Mouse (Mus musculus): ENCODE results near the gene Gucd1. TPM values are rescaled to one million over a fixed set of nuclear protein-coding genes. Genes with fewer than 3 reads are reported as not detected.
"Not testable (repeated sequence)": the region's sequence is repeated elsewhere in the genome, so short reads cannot be mapped to it uniquely, and the experiment has no call there.

Gene Gucd1
- polyA plus RNA-seq, 2 experiments, result 34.0 to 39.2 TPM

DNA sequence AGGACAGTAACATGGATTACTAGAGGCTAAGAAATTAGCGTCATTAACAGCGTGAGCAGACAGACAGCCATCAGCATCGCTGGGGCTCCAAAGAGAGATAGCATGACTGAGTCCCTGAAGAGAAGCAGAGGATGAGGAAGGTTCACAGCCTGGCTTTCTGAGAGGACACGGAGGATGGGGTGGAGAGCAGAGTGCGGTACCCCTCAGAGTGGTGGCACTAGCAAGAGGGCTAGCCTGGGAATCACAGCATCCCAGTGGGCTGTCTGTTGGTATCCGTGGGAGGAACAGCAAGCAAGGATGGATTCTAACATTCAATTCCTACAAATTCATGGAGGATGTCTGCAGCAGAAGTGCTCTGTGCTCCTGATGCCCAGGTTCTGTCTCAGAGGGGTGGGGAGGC is 33.7 kb downstream of the Gucd1 start:
- Histone ChIP-seq H3K27me3 (ENCODE audit: control insufficient read depth, insufficient read depth, low read length) (no peaks in the 10 kb centered on the region), H3K36me3 (ENCODE audit: control insufficient read depth, insufficient read depth, low read length) (no peaks in the 10 kb centered on the region), H3K9ac (ENCODE audit: low read depth, low read length, severe bottlenecking) (no peak overlapping the region), H3K4me1 (ENCODE audit: control insufficient read depth, insufficient read depth, low read length) (no peaks in the 10 kb centered on the region), H3K27ac (replicated peaks; ENCODE audit: low read depth, low read length) (no peak overlapping the region), H3K4me3 (replicated peaks; ENCODE audit: low read length) (no peak overlapping the region), H3K4me2 (replicated peaks; ENCODE audit: low read depth, low read length, severe bottlenecking) (no peak overlapping the region), H3K9me3 (ENCODE audit: control insufficient read depth, low read length) (no peaks in the 10 kb centered on the region)
- WGBS, result 81% methylated on average over 6 of the region's 6 CpGs
- DNase-seq (ENCODE audit: low spot score), result no peak
- no peak for ATAC-seq (ENCODE audit: low FRiP score, low read depth)
- TF ChIP-seq POLR2A (IDR thresholded peaks at IDR 0.05; ENCODE audit: borderline replicate concordance, extremely low read depth, insufficient read depth, insufficient read length), result no peak

GRCm38 (mm10) chr10:75482919-75483483 is 34.8 kb downstream of the Gucd1 start:
- Histone ChIP-seq H3K4me3 (replicated peaks; ENCODE audit: low read length) (no peak overlapping the region), H3K36me3 (ENCODE audit: control insufficient read depth, insufficient read depth, low read length) (no peaks in the 10 kb centered on the region), H3K27me3 (ENCODE audit: control insufficient read depth, insufficient read depth, low read length) (no peaks in the 10 kb centered on the region), H3K9ac (ENCODE audit: low read depth, low read length, severe bottlenecking) (no peak overlapping the region), H3K27ac (replicated peaks; ENCODE audit: low read depth, low read length) (no peak overlapping the region), H3K4me1 (ENCODE audit: control insufficient read depth, insufficient read depth, low read length) (no peaks in the 10 kb centered on the region), H3K9me3 (ENCODE audit: control insufficient read depth, low read length) (no peaks in the 10 kb centered on the region), H3K4me2 (replicated peaks; ENCODE audit: low read depth, low read length, severe bottlenecking) (no peak overlapping the region)
- WGBS, result 71% methylated on average over 11 of the region's 11 CpGs
- ATAC-seq (ENCODE audit: low FRiP score, low read depth) (peak; percentile 74), DNase-seq (ENCODE audit: low spot score) (peak; percentile 11)
- no peak for TF ChIP-seq POLR2A (IDR thresholded peaks at IDR 0.05; ENCODE audit: borderline replicate concordance, extremely low read depth, insufficient read depth, insufficient read length)

GRCm38 (mm10) chr10:75482271-75482670 is 35.5 kb downstream of the Gucd1 start:
- 67% methylated on average over 5 of the region's 5 CpGs for WGBS
- Histone ChIP-seq H3K36me3 (ENCODE audit: control insufficient read depth, insufficient read depth, low read length) (no peaks in the 10 kb centered on the region), H3K9me3 (ENCODE audit: control insufficient read depth, low read length) (no peaks in the 10 kb centered on the region), H3K4me3 (replicated peaks; ENCODE audit: low read length) (no peak overlapping the region), H3K27ac (replicated peaks; ENCODE audit: low read depth, low read length) (no peak overlapping the region), H3K9ac (ENCODE audit: low read depth, low read length, severe bottlenecking) (no peak overlapping the region), H3K27me3 (ENCODE audit: control insufficient read depth, insufficient read depth, low read length) (no peaks in the 10 kb centered on the region), H3K4me2 (replicated peaks; ENCODE audit: low read depth, low read length, severe bottlenecking) (no peak overlapping the region), H3K4me1 (ENCODE audit: control insufficient read depth, insufficient read depth, low read length) (no peaks in the 10 kb centered on the region)
- no peak for TF ChIP-seq POLR2A (IDR thresholded peaks at IDR 0.05; ENCODE audit: borderline replicate concordance, extremely low read depth, insufficient read depth, insufficient read length)
- no peak for ATAC-seq (ENCODE audit: low FRiP score, low read depth)
- no peak for DNase-seq (ENCODE audit: low spot score)

- WGBS, result 83% methylated on average over 4 of the region's 4 CpGs
- H3K9ac ChIP-seq (ENCODE audit: low read depth, low read length, severe bottlenecking), result no peak overlapping the region
- H3K4me2 ChIP-seq (replicated peaks; ENCODE audit: low read depth, low read length, severe bottlenecking), result no peak overlapping the region
- DNase-seq (ENCODE audit: low spot score) (no peak), ATAC-seq (ENCODE audit: low FRiP score, low read depth) (no peak)
- no peak for TF ChIP-seq POLR2A (IDR thresholded peaks at IDR 0.05; ENCODE audit: borderline replicate concordance, extremely low read depth, insufficient read depth, insufficient read length)
- no peaks in the 10 kb centered on the region for H3K36me3 ChIP-seq (ENCODE audit: control insufficient read depth, insufficient read depth, low read length)
- H3K4me3 ChIP-seq (replicated peaks; ENCODE audit: low read length), result no peak overlapping the region
- no peak overlapping the region for H3K27ac ChIP-seq (replicated peaks; ENCODE audit: low read depth, low read length)
- no peaks in the 10 kb centered on the region for H3K9me3 ChIP-seq (ENCODE audit: control insufficient read depth, low read length)
- no peaks in the 10 kb centered on the region for H3K4me1 ChIP-seq (ENCODE audit: control insufficient read depth, insufficient read depth, low read length)
- no peaks in the 10 kb centered on the region for H3K27me3 ChIP-seq (ENCODE audit: control insufficient read depth, insufficient read depth, low read length)
Observed at GRCm38 (mm10) chr10:75481703-75482102, 36.1 kb downstream of the Gucd1 start.

GRCm38 (mm10) chr10:75479955-75480354 is 37.8 kb downstream of the Gucd1 start:
- H3K4me3 ChIP-seq (replicated peaks; ENCODE audit: low read length), result no peak overlapping the region
- H3K9me3 ChIP-seq (ENCODE audit: control insufficient read depth, low read length), result no peaks in the 10 kb centered on the region
- no peak for DNase-seq (ENCODE audit: low spot score)
- H3K4me1 ChIP-seq (ENCODE audit: control insufficient read depth, insufficient read depth, low read length), result no peaks in the 10 kb centered on the region
- H3K4me2 ChIP-seq (replicated peaks; ENCODE audit: low read depth, low read length, severe bottlenecking), result no peak overlapping the region
- no peaks in the 10 kb centered on the region for H3K27me3 ChIP-seq (ENCODE audit: control insufficient read depth, insufficient read depth, low read length)
- no peak for ATAC-seq (ENCODE audit: low FRiP score, low read depth)
- H3K36me3 ChIP-seq (ENCODE audit: control insufficient read depth, insufficient read depth, low read length), result no peaks in the 10 kb centered on the region
- H3K9ac ChIP-seq (ENCODE audit: low read depth, low read length, severe bottlenecking), result no peak overlapping the region
- TF ChIP-seq POLR2A (IDR thresholded peaks at IDR 0.05; ENCODE audit: borderline replicate concordance, extremely low read depth, insufficient read depth, insufficient read length), result no peak
- no peak overlapping the region for H3K27ac ChIP-seq (replicated peaks; ENCODE audit: low read depth, low read length)
- WGBS, result 82% methylated on average over 2 of the region's 2 CpGs

DNA sequence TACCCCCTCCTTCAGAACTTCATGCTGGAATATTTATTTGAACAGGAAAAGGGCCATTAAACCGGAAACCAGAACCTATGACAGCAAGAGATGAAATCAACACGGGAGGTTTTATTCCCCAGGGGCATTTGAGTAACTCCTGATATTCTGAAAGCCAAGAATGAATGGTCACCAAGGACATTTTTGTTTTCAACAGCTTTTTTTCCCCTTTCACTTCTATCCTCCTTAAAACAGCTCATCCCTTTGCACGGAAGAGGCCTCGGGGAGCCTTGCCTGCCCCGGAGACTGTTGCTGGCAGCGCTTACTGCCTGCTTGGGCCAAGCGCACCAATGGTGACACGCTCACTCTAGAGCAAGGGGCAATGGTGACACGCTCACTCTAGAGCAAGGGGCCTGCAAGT is 40.7 kb downstream of the Gucd1 start:
- Histone ChIP-seq H3K4me2 (replicated peaks; ENCODE audit: low read depth, low read length, severe bottlenecking) (no peak overlapping the region), H3K4me1 (ENCODE audit: control insufficient read depth, insufficient read depth, low read length) (no peaks in the 10 kb centered on the region), H3K9me3 (ENCODE audit: control insufficient read depth, low read length) (no peaks in the 10 kb centered on the region), H3K4me3 (replicated peaks; ENCODE audit: low read length) (no peak overlapping the region), H3K9ac (ENCODE audit: low read depth, low read length, severe bottlenecking) (no peak overlapping the region), H3K36me3 (ENCODE audit: control insufficient read depth, insufficient read depth, low read length) (no peaks in the 10 kb centered on the region), H3K27me3 (ENCODE audit: control insufficient read depth, insufficient read depth, low read length) (no peaks in the 10 kb centered on the region), H3K27ac (replicated peaks; ENCODE audit: low read depth, low read length) (no peak overlapping the region)
- DNase-seq (ENCODE audit: low spot score) (no peak), ATAC-seq (ENCODE audit: low FRiP score, low read depth) (no peak)
- WGBS, result 73% methylated on average over 9 of the region's 9 CpGs
- no peak for TF ChIP-seq POLR2A (IDR thresholded peaks at IDR 0.05; ENCODE audit: borderline replicate concordance, extremely low read depth, insufficient read depth, insufficient read length)

DNA sequence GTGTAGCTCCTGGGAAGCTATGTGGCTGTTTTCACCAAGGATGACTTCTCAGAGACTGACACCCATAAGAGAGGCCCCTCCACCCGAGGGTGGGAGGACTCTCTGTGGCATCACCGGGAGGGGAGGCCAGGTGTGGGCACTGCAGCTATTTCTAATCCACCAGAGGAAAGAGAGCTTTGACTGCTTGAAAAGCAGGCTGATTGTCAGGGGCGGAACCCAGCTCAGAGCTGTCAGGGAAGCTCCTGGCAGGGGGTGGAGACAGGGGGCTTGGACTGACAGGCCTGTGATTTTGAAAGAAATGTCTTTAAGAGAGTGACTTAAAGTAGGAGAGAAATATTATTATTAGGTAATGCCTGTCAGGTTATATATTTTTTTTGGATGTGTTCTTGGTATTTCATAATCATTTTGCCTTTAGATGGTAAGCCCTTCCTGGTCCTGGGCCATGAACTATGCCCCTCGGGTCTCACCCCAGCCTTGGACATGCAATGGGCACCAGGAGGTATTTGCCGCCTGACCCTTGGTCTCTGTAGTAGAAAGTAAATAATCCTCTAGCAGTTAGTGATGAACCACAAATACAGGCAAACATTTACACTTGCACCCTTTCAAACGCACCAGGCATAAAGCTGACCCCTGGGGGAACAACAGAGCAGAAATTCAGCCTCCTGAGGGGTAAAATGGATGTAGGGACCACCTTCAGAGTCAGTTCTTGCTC is 42.5 kb downstream of the Gucd1 start:
- H3K9me3 ChIP-seq (ENCODE audit: control insufficient read depth, low read length); H3K4me1 ChIP-seq (ENCODE audit: control insufficient read depth, insufficient read depth, low read length); H3K9ac ChIP-seq (ENCODE audit: low read depth, low read length, severe bottlenecking); H3K4me3 ChIP-seq (replicated peaks; ENCODE audit: low read length); ATAC-seq (ENCODE audit: low FRiP score, low read depth); DNase-seq (ENCODE audit: low spot score); H3K27ac ChIP-seq (replicated peaks; ENCODE audit: low read depth, low read length); H3K36me3 ChIP-seq (ENCODE audit: control insufficient read depth, insufficient read depth, low read length); H3K4me2 ChIP-seq (replicated peaks; ENCODE audit: low read depth, low read length, severe bottlenecking); H3K27me3 ChIP-seq (ENCODE audit: control insufficient read depth, insufficient read depth, low read length): not testable (repeated sequence)
- WGBS, result 29% methylated on average over 3 of the region's 6 CpGs

All from limb, embryonic 14.5 days (tissue).